Mouse (Mus musculus) kidney, postnatal 0 days (tissue): ENCODE measurements around the gene C8a. TPM values are rescaled to one million over a fixed set of nuclear protein-coding genes. Genes with fewer than 3 reads are reported as not detected.

Experiments used
- ATAC-seq: fragments of 200-750 bp; cut with Nextera tagmentation; replicated peaks from 2 replicates; pipeline ENCODE4 v1.8.0; 2017; ENCODE audit warnings: low read depth, moderate number of reproducible peaks, moderate TSS enrichment, moderate library complexity; ENCODE audit not compliant: low FRiP score
- DNase-seq: peaks from one replicate; pipeline ENCODE4 v3.0.0-alpha.2; 2016; ENCODE audit warnings: low spot score
- H3K27ac ChIP-seq: fragments of 300-500 bp; sonication (generic); 2 replicates; pipeline ENCODE4 v1.5.1; 2014; ENCODE audit warnings: mild to moderate bottlenecking
- H3K27me3 ChIP-seq: fragments of 300-500 bp; sonication (generic); 2 replicates; pipeline ENCODE4 v1.6.1; 2014; ENCODE audit warnings: low read length, mixed read lengths; ENCODE audit not compliant: insufficient read depth
- H3K36me3 ChIP-seq: fragments of 300-500 bp; sonication (generic); 2 replicates; pipeline ENCODE4 v1.6.1; 2014; ENCODE audit warnings: low read length, mixed read lengths; ENCODE audit not compliant: insufficient read depth
- H3K4me1 ChIP-seq: fragments of 300-500 bp; sonication (generic); replicated peaks from 2 replicates; pipeline ENCODE4 v1.6.1; 2014; ENCODE audit warnings: antibody characterized with exemption, low read length, mixed read lengths; ENCODE audit not compliant: insufficient read depth
- H3K4me2 ChIP-seq: fragments of 300-500 bp; sonication (generic); 2 replicates; pipeline ENCODE4 v1.6.1; 2014; ENCODE audit warnings: mild to moderate bottlenecking, low read length, moderate library complexity, mixed read lengths
- H3K4me3 ChIP-seq: fragments of 300-500 bp; sonication (generic); replicated peaks from 2 replicates; pipeline ENCODE4 v1.5.1; 2014; ENCODE audit warnings: low read depth, low read length
- H3K9ac ChIP-seq: fragments of 300-500 bp; sonication (generic); 2 replicates; pipeline ENCODE4 v1.6.1; 2014; ENCODE audit warnings: low read depth, low read length
- H3K9me3 ChIP-seq: fragments of 300-500 bp; sonication (generic); replicated peaks from 2 replicates; pipeline ENCODE4 v1.6.1; 2016; ENCODE audit warnings: low read length, inconsistent platforms, mixed read lengths
- CTCF ChIP-seq: IDR thresholded peaks from 2 replicates; pipeline ENCODE4 v1.5.1; 2016; ENCODE audit warnings: antibody characterized with exemption, low read depth, mild to moderate bottlenecking, moderate library complexity
- WGBS: fragments of 180-500 bp; shearing (Covaris S2); extraction: QIAGEN DNeasy Blood & Tissue Kit; methylation state at CpG from one replicate; pipeline ENCODE4 v1.1.7; 2014; 5-methylcytosine and 5-hydroxymethylcytosine counted together
- polyA plus RNA-seq: library from polyadenylated mRNA; unstranded; fragments of >200 nt; fragmentation: Nextera tagmentation; extraction: Ambion mirVana; gene quantifications from 2 replicates; pipeline ENCODE4 v1.2.1, GENCODE M21; 2015

The C8a gene
- polyA plus RNA-seq, 1 experiment from 2014 or later: 0.09 TPM

GRCm38 (mm10) chr4:104824381-104825077 lies 51.7 kb downstream of the C8a start:
- H3K9me3 ChIP-seq: no peaks in the 10 kb centered on the region
- ATAC-seq (no peak), DNase-seq (peak; percentile 2)
- no peak overlapping the region for H3K4me2 ChIP-seq
- no peaks in the 10 kb centered on the region for H3K27me3 ChIP-seq
- H3K9ac ChIP-seq: no peak overlapping the region
- no peak overlapping the region for H3K27ac ChIP-seq
- WGBS: 38% methylated on average over 7 of the region's 7 CpGs
- TF ChIP-seq CTCF: no peak
- H3K4me1 ChIP-seq: no peaks in the 10 kb centered on the region
- H3K36me3 ChIP-seq: no peaks in the 10 kb centered on the region
- H3K4me3 ChIP-seq: no peak overlapping the region

- DNase-seq (no peak), ATAC-seq (no peak)
- no peak overlapping the region for H3K27ac ChIP-seq
- H3K9ac ChIP-seq: no peak overlapping the region
- H3K4me3 ChIP-seq: no peak overlapping the region
- 66% methylated on average over 4 of the region's 4 CpGs for WGBS
- no peaks in the 10 kb centered on the region for H3K36me3 ChIP-seq
- H3K9me3 ChIP-seq: no peaks in the 10 kb centered on the region
- H3K4me2 ChIP-seq: no peak overlapping the region
- TF ChIP-seq CTCF: no peak
- H3K27me3 ChIP-seq: no peaks in the 10 kb centered on the region
- no peaks in the 10 kb centered on the region for H3K4me1 ChIP-seq
Observed at GRCm38 (mm10) chr4:104823597-104824101, 52.5 kb downstream of the C8a start.

- Histone ChIP-seq H3K9me3 (no peaks in the 10 kb centered on the region), H3K36me3 (no peaks in the 10 kb centered on the region), H3K27ac (no peak overlapping the region), H3K27me3 (no peaks in the 10 kb centered on the region), H3K4me3 (no peak overlapping the region), H3K9ac (no peak overlapping the region), H3K4me1 (no peaks in the 10 kb centered on the region), H3K4me2 (no peak overlapping the region)
- TF ChIP-seq CTCF: no peak
- WGBS: 59% methylated on average over 4 of the region's 4 CpGs
- DNase-seq: no peak
- no peak for ATAC-seq
Observed at GRCm38 (mm10) chr4:104819891-104820290, 56.3 kb downstream of the C8a start.

- no peak overlapping the region for H3K9ac ChIP-seq
- no peaks in the 10 kb centered on the region for H3K9me3 ChIP-seq
- H3K27me3 ChIP-seq: no peaks in the 10 kb centered on the region
- H3K4me3 ChIP-seq: no peak overlapping the region
- ATAC-seq: no peak
- 79% methylated on average over 4 of the region's 4 CpGs for WGBS
- H3K36me3 ChIP-seq: no peaks in the 10 kb centered on the region
- H3K4me1 ChIP-seq: no peaks in the 10 kb centered on the region
- H3K27ac ChIP-seq: no peak overlapping the region
- no peak for DNase-seq
- no peak overlapping the region for H3K4me2 ChIP-seq
- TF ChIP-seq CTCF: no peak
Observed at GRCm38 (mm10) chr4:104818986-104819385, 57.2 kb downstream of the C8a start.

GRCm38 (mm10) chr4:104817509-104817908 lies 58.7 kb downstream of the C8a start:
- no peaks in the 10 kb centered on the region for H3K9me3 ChIP-seq
- DNase-seq: peak; percentile 31

DNA sequence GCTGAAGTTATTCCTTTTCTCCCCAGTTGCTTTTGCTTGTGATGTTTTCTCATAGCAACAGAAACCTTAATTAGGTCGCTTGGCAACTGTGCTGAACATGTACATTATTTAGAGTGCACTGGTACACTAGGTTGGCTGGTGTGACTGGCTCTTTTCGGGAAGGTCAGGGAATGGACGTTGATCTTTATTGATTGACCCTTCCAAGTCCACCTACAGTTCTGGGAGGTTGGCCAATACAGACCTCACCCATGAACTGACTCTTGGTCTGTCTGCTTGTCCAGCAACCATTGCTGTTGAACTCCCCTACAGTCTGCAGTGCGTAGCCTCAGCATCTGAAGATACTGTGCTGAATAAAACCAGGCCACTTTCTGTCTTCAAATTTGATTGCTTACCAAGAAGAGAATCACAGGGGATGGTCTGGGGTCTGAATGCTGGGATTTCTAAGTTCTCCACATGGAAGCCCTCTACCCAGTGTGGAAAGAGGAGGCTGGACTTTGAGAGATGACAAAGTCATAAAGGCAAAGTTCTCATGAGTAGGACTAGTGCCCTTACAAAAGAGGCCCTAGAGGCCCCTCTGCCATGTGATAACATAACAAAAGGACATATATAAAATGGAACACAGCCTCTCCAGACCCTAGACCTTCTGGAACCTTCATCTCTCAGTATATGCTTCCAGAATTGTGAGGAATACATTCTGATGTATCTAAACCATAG lies 59.5 kb downstream of the C8a start:
- Histone ChIP-seq H3K27me3 (no peaks in the 10 kb centered on the region), H3K36me3 (no peaks in the 10 kb centered on the region), H3K9ac (no peak overlapping the region), H3K27ac (no peak overlapping the region), H3K4me3 (no peak overlapping the region), H3K9me3 (no peaks in the 10 kb centered on the region), H3K4me2 (no peak overlapping the region), H3K4me1 (no peaks in the 10 kb centered on the region)
- WGBS: 80% methylated on average over 4 of the region's 4 CpGs
- DNase-seq (no peak), ATAC-seq (no peak)
- no peak for TF ChIP-seq CTCF

More at GRCm38 (mm10) chr4:104817509-104817908, 58.7 kb downstream of the C8a start:
- Histone ChIP-seq H3K4me1 (no peaks in the 10 kb centered on the region), H3K27ac (no peak overlapping the region), H3K9ac (no peak overlapping the region), H3K4me2 (no peak overlapping the region), H3K27me3 (no peaks in the 10 kb centered on the region), H3K36me3 (no peaks in the 10 kb centered on the region), H3K4me3 (no peak overlapping the region)
- no peak for ATAC-seq
- peak; percentile 53; the same call in 1 of the 2 replicates for TF ChIP-seq CTCF
- WGBS: 33% methylated on average over 2 of the region's 2 CpGs
